Mouse (Mus musculus) cerebellum, postnatal 4 days (tissue): ENCODE results near the gene Ak9.
A peak's percentile ranks its signal among the peaks of the same experiment; 100 is the strongest.
"Not testable (repeated sequence)": the region's sequence is repeated elsewhere in the genome, so short reads cannot be mapped to it uniquely, and the experiment has no call there.

Experiments used
- DNase-seq, 2 experiments: peaks; one replicate each; pipeline ENCODE4 v3.0.0; 2022; ENCODE audit warnings: low spot score in 2 of 2, mixed read lengths in 1 of 2

Ak9 gene

GRCm38 (mm10) chr10:41315866-41316265 lies 12.1 kb downstream of the Ak9 start:
- DNase-seq: no peak

- no peak for DNase-seq
These were observed 28.8 kb downstream of the Ak9 start for GRCm38 (mm10) chr10:41332533-41333043.

GRCm38 (mm10) chr10:41341346-41341745 lies 37.6 kb downstream of the Ak9 start:
- no peak for DNase-seq

GRCm38 (mm10) chr10:41365086-41365485 lies 61.3 kb downstream of the Ak9 start:
- DNase-seq: no peak

- no peak for DNase-seq
These were observed 76.7 kb downstream of the Ak9 start for GRCm38 (mm10) chr10:41380466-41380865.

GRCm38 (mm10) chr10:41385506-41386221 lies 81.9 kb downstream of the Ak9 start:
- no peak for DNase-seq

- no peak for DNase-seq
These were observed 89.8 kb downstream of the Ak9 start for GRCm38 (mm10) chr10:41393555-41393954.

GRCm38 (mm10) chr10:41401097-41401496 lies 97.3 kb downstream of the Ak9 start:
- no peak for DNase-seq

GRCm38 (mm10) chr10:41403364-41403763 lies 99.6 kb downstream of the Ak9 start:
- no peak for DNase-seq

- DNase-seq: peak in 1 of 2 experiments; percentile 3
These were observed 100.3 kb downstream of the Ak9 start for GRCm38 (mm10) chr10:41403893-41404612.

GRCm38 (mm10) chr10:41410176-41410575 lies 106.4 kb downstream of the Ak9 start:
- DNase-seq: not testable (repeated sequence)

GRCm38 (mm10) chr10:41410821-41411220 lies 107.0 kb downstream of the Ak9 start:
- not testable (repeated sequence) for DNase-seq

GRCm38 (mm10) chr10:41413471-41413870 lies 109.7 kb downstream of the Ak9 start:
- DNase-seq: not testable (repeated sequence)

GRCm38 (mm10) chr10:41415368-41415767 lies 111.6 kb downstream of the Ak9 start:
- DNase-seq: not testable (repeated sequence)

- DNase-seq: no peak
These were observed 116.9 kb downstream of the Ak9 start for GRCm38 (mm10) chr10:41420496-41421200.

GRCm38 (mm10) chr10:41423681-41424080 lies 119.9 kb downstream of the Ak9 start:
- DNase-seq: no peak

GRCm38 (mm10) chr10:41426368-41426767 lies 122.6 kb downstream of the Ak9 start:
- no peak for DNase-seq

- DNase-seq: peak in 1 of 2 experiments; percentile 27
These were observed 130.8 kb downstream of the Ak9 start for GRCm38 (mm10) chr10:41434624-41435023.

- DNase-seq: no peak
These were observed 131.4 kb downstream of the Ak9 start for GRCm38 (mm10) chr10:41435141-41435540.

- DNase-seq: no peak
These were observed 144.4 kb downstream of the Ak9 start for GRCm38 (mm10) chr10:41448216-41448615.

- peak in 1 of 2 experiments; percentile 22 for DNase-seq
These were observed 145.9 kb downstream of the Ak9 start for GRCm38 (mm10) chr10:41449684-41450083.

- DNase-seq: peak; percentile 88 to 93
These were observed 146.4 kb downstream of the Ak9 start, which contains the start of gene Zbtb24 for GRCm38 (mm10) chr10:41450137-41450670. Zbtb24 (plus strand) TSS chr10:41450383.
